Mouse (Mus musculus) hindbrain, embryonic 14.5 days (tissue): ENCODE results near the gene Retsat. TPM values are rescaled to one million over a fixed set of nuclear protein-coding genes. Genes with fewer than 3 reads are reported as not detected.

Experiments used
- ATAC-seq: fragments of 200-750 bp; cut with Nextera tagmentation; 2 replicates; pipeline ENCODE4 v1.8.0; 2017; ENCODE audit warnings: moderate number of reproducible peaks, mild to moderate bottlenecking, moderate TSS enrichment, moderate library complexity; ENCODE audit not compliant: low FRiP score
- DNase-seq: peaks from one replicate; pipeline ENCODE4 v3.0.0-alpha.2; 2015; ENCODE audit warnings: low spot score
- H3K27ac ChIP-seq: fragments of 300-500 bp; sonication (generic); 2 replicates; pipeline ENCODE4 v1.5.1; 2014; ENCODE audit warnings: mild to moderate bottlenecking, moderate library complexity
- H3K27me3 ChIP-seq: fragments of 300-500 bp; sonication (generic); 2 replicates; pipeline ENCODE4 v1.6.1; 2014; ENCODE audit warnings: mild to moderate bottlenecking, low read length, mixed read lengths; ENCODE audit not compliant: control insufficient read depth, insufficient read depth
- H3K36me3 ChIP-seq: fragments of 300-500 bp; sonication (generic); replicated peaks from 2 replicates; pipeline ENCODE4 v1.6.1; 2014; ENCODE audit not compliant: control insufficient read depth, insufficient read depth
- H3K4me1 ChIP-seq: fragments of 300-500 bp; sonication (generic); replicated peaks from 2 replicates; pipeline ENCODE4 v1.6.1; 2014; ENCODE audit warnings: antibody characterized with exemption, low read length, mixed read lengths; ENCODE audit not compliant: control insufficient read depth, insufficient read depth
- H3K4me2 ChIP-seq: fragments of 300-500 bp; sonication (generic); replicated peaks from 2 replicates; pipeline ENCODE4 v1.6.1; 2014; ENCODE audit warnings: mild to moderate bottlenecking, moderate library complexity
- H3K4me3 ChIP-seq: fragments of 300-500 bp; sonication (generic); replicated peaks from 2 replicates; pipeline ENCODE4 v1.5.1; 2014; ENCODE audit warnings: mild to moderate bottlenecking, low read length
- H3K9ac ChIP-seq: fragments of 300-500 bp; sonication (generic); 2 replicates; pipeline ENCODE4 v1.6.1; 2014
- H3K9me3 ChIP-seq: fragments of 300-500 bp; sonication (generic); 2 replicates; pipeline ENCODE4 v1.6.1; 2016; ENCODE audit warnings: low read length; ENCODE audit not compliant: control insufficient read depth
- WGBS: fragments of 180-500 bp; shearing (Covaris S2); extraction: QIAGEN DNeasy Blood & Tissue Kit; methylation state at CpG from one replicate; pipeline ENCODE4 v1.1.7; 2014; 5-methylcytosine and 5-hydroxymethylcytosine counted together
- polyA plus RNA-seq: library from polyadenylated mRNA; unstranded; fragments of >200 nt; fragmentation: Nextera tagmentation; extraction: Ambion mirVana; gene quantifications from 2 replicates; pipeline ENCODE4 v1.2.1, GENCODE M21; 2014

Gene Retsat
- polyA plus RNA-seq, 1 experiment from 2014 or later: 6.6 TPM

DNA sequence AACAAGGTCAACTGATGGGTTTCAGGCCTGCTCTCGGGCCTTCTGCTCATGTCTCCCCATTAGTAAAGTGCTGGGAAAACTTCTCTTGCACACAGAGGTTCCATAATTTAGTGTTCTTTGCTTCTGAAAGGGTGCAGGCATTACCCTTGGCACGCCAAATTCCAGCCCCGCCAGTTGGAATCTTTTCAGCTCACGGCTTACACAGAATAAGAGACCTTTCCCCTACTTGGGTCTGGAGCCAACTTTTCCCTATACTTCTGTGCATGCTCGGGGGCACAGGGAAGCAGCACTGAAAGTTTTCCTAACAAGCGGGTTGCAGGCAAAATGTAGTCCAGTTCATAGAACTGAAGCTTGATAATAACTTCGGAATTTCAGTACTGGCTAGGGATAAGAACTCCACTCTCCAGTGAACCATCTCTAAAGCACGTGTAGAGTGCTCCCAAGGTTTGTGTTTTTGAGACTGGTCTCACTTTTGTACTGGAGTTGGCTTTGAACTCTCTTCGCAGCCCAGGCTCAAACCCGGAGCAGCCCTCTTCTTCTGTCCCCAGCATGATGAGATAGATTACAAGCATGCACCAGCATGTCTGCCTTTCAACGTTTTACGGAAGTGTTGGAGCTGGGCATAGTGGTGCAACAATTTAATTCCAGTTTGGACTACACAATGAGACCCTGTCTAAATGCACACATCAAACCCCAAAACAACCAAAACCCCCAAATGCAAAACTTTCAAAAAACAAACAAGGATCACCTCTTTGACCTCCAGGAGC, 699 bp downstream of the Retsat start:
- peaks cover 15% of the 10 kb centered on the region; the same call in 1 of the 2 replicates for H3K4me1 ChIP-seq
- ATAC-seq (peak; percentile 6; the same call in 1 of the 2 replicates), DNase-seq (peak; percentile 36)
- H3K4me2 ChIP-seq: peak overlapping the region; percentile 81
- H3K27ac ChIP-seq: peak overlapping the region; percentile 67; the same call in 1 of the 2 replicates
- H3K9me3 ChIP-seq: no peaks in the 10 kb centered on the region
- H3K27me3 ChIP-seq: no peaks in the 10 kb centered on the region
- H3K9ac ChIP-seq: peak overlapping the region; percentile 70
- H3K4me3 ChIP-seq: peak overlapping the region; percentile 59
- H3K36me3 ChIP-seq: no peaks in the 10 kb centered on the region
- WGBS: 49% methylated on average over 12 of the region's 12 CpGs

DNA sequence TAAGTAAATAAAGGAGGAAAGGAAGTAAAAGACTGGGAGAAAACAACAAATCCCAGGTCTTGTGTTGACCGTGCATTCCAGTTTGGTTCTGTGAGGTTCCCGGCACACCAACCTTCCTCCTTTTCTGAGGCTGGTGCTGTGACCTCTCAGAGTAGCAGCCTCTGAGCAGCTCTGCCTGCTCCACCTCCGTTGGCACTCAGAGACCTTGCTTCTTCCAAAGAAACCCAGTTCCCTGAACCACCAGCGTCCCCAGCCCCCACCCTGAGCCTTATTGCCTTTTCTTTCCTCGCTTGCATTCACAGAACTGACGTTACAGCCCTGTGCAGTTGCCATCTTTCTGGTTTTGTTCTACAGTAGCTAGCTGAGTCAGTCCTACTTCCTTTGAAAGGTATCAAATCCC, 1.9 kb downstream of the Retsat start:
- Histone ChIP-seq H3K4me2 (no peak overlapping the region), H3K27me3 (no peaks in the 10 kb centered on the region), H3K27ac (no peak overlapping the region), H3K36me3 (no peaks in the 10 kb centered on the region; the same call in 1 of the 2 replicates), H3K4me1 (peaks cover 15% of the 10 kb centered on the region; the same call in 1 of the 2 replicates), H3K9me3 (no peaks in the 10 kb centered on the region), H3K9ac (no peak overlapping the region), H3K4me3 (no peak overlapping the region)
- WGBS: 81% methylated on average over 6 of the region's 6 CpGs
- no peak for ATAC-seq
- no peak for DNase-seq

DNA sequence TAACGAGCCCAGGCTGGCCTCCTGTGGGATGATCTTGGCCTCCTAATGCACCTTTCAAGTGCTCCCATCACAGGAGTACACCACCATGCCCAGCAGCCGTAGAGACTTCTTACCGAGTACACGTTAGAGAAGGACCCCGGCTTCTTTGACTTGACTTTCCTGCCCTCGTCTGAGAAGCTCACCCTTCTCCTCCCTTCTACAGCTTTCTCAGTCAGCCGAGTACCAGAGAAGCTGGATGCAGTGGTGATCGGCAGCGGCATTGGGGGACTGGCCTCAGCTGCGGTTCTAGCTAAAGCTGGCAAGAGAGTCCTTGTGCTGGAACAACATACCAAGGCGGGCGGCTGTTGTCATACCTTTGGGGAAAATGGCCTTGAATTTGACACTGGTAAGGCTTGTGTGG, 2.5 kb downstream of the Retsat start:
- Histone ChIP-seq H3K27me3 (no peaks in the 10 kb centered on the region), H3K27ac (no peak overlapping the region), H3K4me2 (no peak overlapping the region), H3K4me3 (no peak overlapping the region), H3K9ac (no peak overlapping the region), H3K9me3 (no peaks in the 10 kb centered on the region), H3K36me3 (peaks cover 4% of the 10 kb centered on the region; the same call in 1 of the 2 replicates), H3K4me1 (peaks cover 15% of the 10 kb centered on the region; the same call in 1 of the 2 replicates)
- DNase-seq: no peak
- WGBS: 87% methylated on average over 12 of the region's 12 CpGs
- ATAC-seq: no peak

- no peaks in the 10 kb centered on the region for H3K9me3 ChIP-seq
- H3K4me1 ChIP-seq: peaks cover 15% of the 10 kb centered on the region; the same call in 1 of the 2 replicates
- H3K27ac ChIP-seq: no peak overlapping the region
- H3K4me3 ChIP-seq: no peak overlapping the region
- peak; percentile 74 for DNase-seq
- WGBS: 65% methylated on average over 1 of the region's 1 CpGs
- H3K9ac ChIP-seq: no peak overlapping the region
- no peak overlapping the region for H3K4me2 ChIP-seq
- H3K36me3 ChIP-seq: peaks cover 14% of the 10 kb centered on the region
- no peak for ATAC-seq
- H3K27me3 ChIP-seq: no peaks in the 10 kb centered on the region
Measured at GRCm38 (mm10) chr6:72601732-72602131, 3.5 kb downstream of the Retsat start.

DNA sequence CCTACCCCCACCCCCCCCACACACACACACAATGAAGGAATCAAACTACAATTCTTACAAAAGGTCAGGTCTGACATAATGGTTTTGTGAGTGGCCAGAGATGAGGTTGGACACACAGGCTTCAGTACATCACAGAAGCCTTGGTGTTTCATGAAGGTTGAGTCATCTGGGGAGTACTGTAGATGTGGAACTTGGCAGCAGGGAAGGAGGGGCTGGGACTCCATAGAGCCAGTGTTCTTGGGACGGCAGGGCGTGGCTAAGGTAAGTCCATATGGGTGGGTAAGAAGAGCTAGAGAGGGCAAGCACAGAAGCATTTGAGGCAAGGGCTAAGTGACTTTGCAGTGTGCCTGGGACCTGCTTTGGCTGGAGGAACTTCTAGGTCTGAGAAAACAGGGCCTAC, 5.8 kb downstream of the Retsat start:
- Histone ChIP-seq H3K9ac (no peak overlapping the region), H3K27ac (no peak overlapping the region), H3K36me3 (peaks cover 34% of the 10 kb centered on the region), H3K4me3 (no peak overlapping the region), H3K4me2 (no peak overlapping the region), H3K9me3 (no peaks in the 10 kb centered on the region), H3K4me1 (peaks cover 1% of the 10 kb centered on the region; the same call in 1 of the 2 replicates), H3K27me3 (no peaks in the 10 kb centered on the region)
- no peak for DNase-seq
- WGBS: 85% methylated on average over 2 of the region's 2 CpGs
- ATAC-seq: no peak

DNA sequence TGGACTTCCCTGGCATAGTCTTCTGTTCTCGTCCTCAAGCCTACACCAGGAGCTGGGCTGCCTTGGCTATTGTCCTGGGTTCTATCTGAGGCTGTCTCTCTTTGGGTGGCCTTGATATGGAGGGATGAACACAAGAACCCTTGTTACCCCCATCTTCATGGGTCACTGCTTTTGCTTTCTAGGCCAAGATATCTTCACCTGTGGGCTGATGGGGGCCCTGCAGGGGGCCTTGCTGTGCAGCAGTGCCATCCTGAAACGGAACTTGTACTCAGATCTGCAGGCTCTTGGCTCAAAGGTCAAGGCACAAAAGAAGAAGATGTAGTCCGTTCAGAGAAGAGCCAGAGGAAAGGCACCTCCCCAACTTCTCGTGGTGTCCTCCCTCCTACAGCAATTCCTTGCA, 8.8 kb downstream of the Retsat start:
- Histone ChIP-seq H3K36me3 (peaks cover 64% of the 10 kb centered on the region), H3K27ac (no peak overlapping the region), H3K9me3 (no peaks in the 10 kb centered on the region), H3K27me3 (no peaks in the 10 kb centered on the region), H3K4me2 (no peak overlapping the region), H3K4me3 (no peak overlapping the region), H3K9ac (no peak overlapping the region), H3K4me1 (no peaks in the 10 kb centered on the region)
- DNase-seq: no peak
- WGBS: 77% methylated on average over 4 of the region's 4 CpGs
- no peak for ATAC-seq

- H3K27me3 ChIP-seq: no peaks in the 10 kb centered on the region
- no peak overlapping the region for H3K4me3 ChIP-seq
- no peak for DNase-seq
- H3K9me3 ChIP-seq: no peaks in the 10 kb centered on the region
- peaks cover 68% of the 10 kb centered on the region for H3K36me3 ChIP-seq
- no peak overlapping the region for H3K9ac ChIP-seq
- ATAC-seq: no peak
- WGBS: 89% methylated on average over 5 of the region's 5 CpGs
- H3K27ac ChIP-seq: no peak overlapping the region
- H3K4me1 ChIP-seq: no peaks in the 10 kb centered on the region
- no peak overlapping the region for H3K4me2 ChIP-seq
Measured at GRCm38 (mm10) chr6:72607676-72608075, 9.4 kb downstream of the Retsat start.

GRCm38 (mm10) chr6:72608662-72609184, 10.4 kb downstream of the Retsat start:
- Histone ChIP-seq H3K27me3 (no peaks in the 10 kb centered on the region), H3K4me2 (no peak overlapping the region), H3K4me1 (no peaks in the 10 kb centered on the region), H3K9me3 (no peaks in the 10 kb centered on the region), H3K9ac (no peak overlapping the region), H3K36me3 (peaks cover 77% of the 10 kb centered on the region), H3K4me3 (no peak overlapping the region), H3K27ac (no peak overlapping the region)
- 95% methylated on average over 4 of the region's 4 CpGs for WGBS
- no peak for DNase-seq
- no peak for ATAC-seq

DNA sequence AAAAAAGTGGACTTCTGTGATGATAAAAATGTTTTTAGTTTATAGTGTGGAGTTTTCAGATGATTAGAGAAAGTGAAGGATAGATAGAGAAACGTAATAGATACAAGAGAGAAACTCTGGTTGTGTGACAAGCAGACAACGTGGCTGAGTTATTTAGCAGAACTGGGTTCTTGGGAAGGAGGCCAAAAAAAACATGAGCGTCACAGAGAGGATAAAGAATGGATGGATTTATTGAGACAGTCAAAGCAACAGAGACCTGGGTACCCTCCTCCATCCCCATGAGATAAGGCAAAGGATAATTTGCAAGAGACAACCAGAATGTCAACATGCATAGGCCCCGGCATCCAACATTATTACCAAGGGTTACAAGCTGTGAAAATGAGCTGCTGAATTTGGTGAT, 12.0 kb downstream of the Retsat start:
- no peak for DNase-seq
- no peak overlapping the region for H3K9ac ChIP-seq

More for the DNA sequence above, 12.0 kb downstream of the Retsat start:
- Histone ChIP-seq H3K9me3 (no peaks in the 10 kb centered on the region), H3K4me2 (no peak overlapping the region), H3K27me3 (no peaks in the 10 kb centered on the region), H3K36me3 (peaks cover 81% of the 10 kb centered on the region), H3K4me3 (no peak overlapping the region), H3K4me1 (peaks cover 13% of the 10 kb centered on the region), H3K27ac (no peak overlapping the region)
- ATAC-seq: no peak
- 85% methylated on average over 4 of the region's 4 CpGs for WGBS
